Mouse (Mus musculus) layer of hippocampus, postnatal 25 days (tissue): ENCODE measurements around the gene Map9. TPM values are rescaled to one million over a fixed set of nuclear protein-coding genes. Genes with fewer than 3 reads are reported as not detected.
"Not testable (repeated sequence)": the region's sequence is repeated elsewhere in the genome, so short reads cannot be mapped to it uniquely, and the experiment has no call there.

Source experiments
- DNase-seq, 2 experiments: peaks; one replicate each; pipeline ENCODE4 v3.0.0; 2022; ENCODE audit warnings: mixed read lengths in 2 of 2, low spot score in 1 of 2; ENCODE audit errors: extremely low spot score in 1 of 2
- total RNA-seq, 2 experiments: library from RNA; stranded (reverse); gene quantifications; 2 replicates each; pipeline ENCODE4 v1.2.3; 2021

The Map9 gene
- total RNA-seq, 2 experiments from 2014 or later: 77.5 to 85.6 TPM

GRCm38 (mm10) chr3:82406336-82406735 is 48.5 kb downstream of the Map9 start:
- DNase-seq: peak; percentile 23 to 36

- DNase-seq: no peak
These were observed 49.6 kb downstream of the Map9 start for GRCm38 (mm10) chr3:82407432-82407831.

- no peak for DNase-seq
These were observed 54.6 kb downstream of the Map9 start for GRCm38 (mm10) chr3:82412397-82412796.

- no peak for DNase-seq
These were observed 60.1 kb downstream of the Map9 start for GRCm38 (mm10) chr3:82417958-82418357.

- no peak for DNase-seq
These were observed 77.5 kb downstream of the Map9 start for GRCm38 (mm10) chr3:82435351-82435750.

DNA sequence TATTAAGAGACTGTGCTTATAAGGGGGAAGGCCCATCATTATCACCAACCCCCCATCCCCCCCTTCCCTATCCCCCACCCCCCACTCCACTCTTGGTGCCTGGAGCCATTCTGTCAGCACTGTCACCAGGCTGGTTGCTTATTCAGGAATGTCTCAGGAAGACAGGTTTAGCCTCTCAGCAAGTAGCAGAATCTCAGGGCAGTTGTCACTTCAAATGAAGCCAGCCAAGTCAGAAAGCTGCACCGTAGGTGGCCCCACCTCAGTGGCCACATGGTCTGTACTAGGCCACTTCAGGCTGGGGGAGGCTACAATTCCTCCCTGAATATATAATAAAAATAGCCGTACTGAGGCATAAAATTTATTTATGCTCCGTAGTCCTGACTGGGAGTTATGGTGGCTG is 83.1 kb downstream of the Map9 start:
- DNase-seq: no peak

- not testable (repeated sequence) for DNase-seq
These were observed 83.8 kb downstream of the Map9 start for GRCm38 (mm10) chr3:82441601-82442000.

Other genes starting within 250 kb of the Map9 start
- 10 to 100 TPM; 17.1 to 17.3 TPM for gene Gucy1a1, start 212.3 kb upstream of the Map9 start, total RNA-seq
- gene Npy2r, start 190.0 kb downstream of the Map9 start, total RNA-seq: 10 to 100 TPM; 38.7 to 40.6 TPM